Mouse (Mus musculus) layer of hippocampus, adult 9-10 months (tissue): ENCODE measurements around the gene Npas1.

Experiments
- DNase-seq: peaks from one replicate; pipeline ENCODE4 v3.0.0; 2022; ENCODE audit warnings: low spot score

Gene Npas1

GRCm38 (mm10) chr7:16468115-16468514, 9.4 kb downstream of the Npas1 start:
- no peak for DNase-seq

GRCm38 (mm10) chr7:16466565-16466964, 11.0 kb downstream of the Npas1 start:
- DNase-seq: no peak

- no peak for DNase-seq
Observed at GRCm38 (mm10) chr7:16465568-16465967, 12.0 kb downstream of the Npas1 start.

DNA sequence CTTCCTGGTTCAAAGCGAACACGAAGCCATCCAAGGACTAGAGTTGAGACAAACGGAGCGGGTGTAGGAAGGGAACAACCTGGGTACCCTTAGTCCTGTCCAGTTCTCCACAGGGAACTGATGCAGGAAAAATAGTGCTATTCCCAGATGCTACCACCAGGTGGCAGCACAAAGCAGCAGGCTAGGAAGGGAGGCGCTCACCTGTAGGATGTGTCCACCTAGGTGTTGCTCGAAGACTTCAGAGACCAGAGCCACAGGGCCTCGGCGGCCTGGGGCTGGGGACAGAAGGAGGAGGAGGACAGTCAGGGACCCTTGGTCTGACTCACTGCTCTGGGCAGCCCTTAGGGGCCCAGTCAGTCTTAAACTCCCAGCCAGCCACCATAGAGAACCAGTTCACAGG, 12.4 kb downstream of the Npas1 start:
- peak; percentile 33 for DNase-seq

- DNase-seq: peak; percentile 29
Observed at GRCm38 (mm10) chr7:16463214-16463613, 14.3 kb downstream of the Npas1 start.

GRCm38 (mm10) chr7:16461705-16462104, 15.8 kb downstream of the Npas1 start:
- no peak for DNase-seq

DNA sequence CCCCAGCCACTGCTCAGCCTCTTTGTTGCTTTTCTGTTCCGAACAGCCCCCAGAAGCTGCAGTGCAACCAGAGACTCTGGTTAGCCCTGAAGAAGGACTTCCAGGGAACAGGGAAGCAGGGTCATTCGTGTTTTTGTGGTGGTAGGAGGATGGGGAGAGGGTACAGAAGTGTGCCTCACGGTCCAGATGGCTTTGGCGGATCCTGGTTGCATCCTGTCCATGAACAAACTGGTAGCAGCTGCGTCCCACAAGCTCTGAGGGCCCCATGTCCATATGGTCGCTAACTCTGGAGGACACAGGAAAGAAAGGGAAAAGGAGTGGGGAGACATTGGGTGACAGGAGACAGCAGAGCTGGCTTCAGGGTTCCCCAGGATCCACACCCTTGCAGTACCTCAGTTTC, 16.4 kb downstream of the Npas1 start:
- no peak for DNase-seq

GRCm38 (mm10) chr7:16460566-16460965, 17.0 kb downstream of the Npas1 start:
- no peak for DNase-seq

DNA sequence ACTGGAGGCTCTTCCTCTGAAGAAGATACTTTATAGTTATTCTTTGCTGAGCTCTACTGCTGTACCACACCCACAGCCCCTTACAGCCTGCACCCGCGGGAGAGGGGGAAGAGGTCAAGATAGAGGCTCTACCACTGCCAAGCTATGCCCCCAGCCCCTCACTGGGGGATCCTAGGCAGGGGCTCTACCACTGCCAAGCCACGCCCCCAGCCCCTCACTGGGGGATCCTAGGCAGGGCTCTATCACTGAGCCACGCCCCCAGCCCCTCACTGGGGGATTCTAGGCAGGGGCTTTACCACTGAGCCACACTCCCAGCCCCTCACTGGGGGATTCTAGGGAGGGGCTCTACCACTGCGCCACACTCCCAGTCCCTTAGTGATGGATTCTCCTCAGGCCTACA, 21.2 kb downstream of the Npas1 start:
- no peak for DNase-seq

DNA sequence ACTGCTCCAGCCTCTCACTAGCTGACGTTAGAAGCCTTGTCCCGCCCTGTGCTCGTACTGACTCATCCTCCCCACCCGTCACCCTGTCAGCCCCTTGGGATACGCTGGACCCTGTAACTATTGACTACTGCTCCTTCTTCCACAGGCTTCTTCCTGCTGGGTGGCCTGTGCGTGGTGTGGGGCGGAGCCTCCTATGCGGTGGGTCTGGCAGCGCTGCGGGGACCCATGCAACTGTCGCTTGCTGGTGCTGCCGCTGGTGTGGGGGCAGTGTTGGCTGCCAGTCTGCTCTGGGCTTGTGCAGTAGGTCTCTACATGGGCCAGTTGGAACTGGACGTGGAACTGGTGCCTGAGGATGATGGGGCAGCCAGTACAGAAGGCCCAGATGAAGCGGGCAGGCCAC, 22.5 kb downstream of the Npas1 start:
- DNase-seq: no peak

DNA sequence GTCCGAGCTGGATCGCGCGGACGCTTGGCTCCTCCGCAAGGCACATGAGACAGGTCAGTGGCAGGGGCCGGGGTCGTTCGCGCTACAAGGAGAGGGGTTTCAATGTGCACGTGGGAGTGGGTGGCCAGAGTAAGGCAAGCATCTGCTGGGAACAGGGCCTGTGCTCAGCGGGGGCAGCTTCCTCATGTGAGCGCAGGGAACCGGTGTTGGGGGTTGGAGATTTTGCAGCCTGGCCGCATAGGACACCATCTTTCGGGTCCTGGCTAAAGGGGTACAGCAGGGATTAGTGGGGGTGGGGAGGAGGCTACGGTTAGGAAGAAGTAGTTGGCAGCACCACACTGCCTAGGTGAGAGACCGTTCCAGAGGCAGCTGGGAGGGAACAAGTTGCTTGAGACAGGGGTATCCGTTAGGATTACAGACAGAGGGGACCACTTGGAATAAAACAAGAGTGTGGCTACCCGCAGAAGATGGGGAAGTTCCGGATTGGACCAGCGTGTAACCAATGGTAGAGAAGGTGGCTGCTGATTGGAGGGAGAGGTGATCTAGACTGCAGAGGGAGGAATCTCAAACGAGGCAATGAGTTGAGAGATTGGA, 24.3 kb downstream of the Npas1 start:
- peak; percentile 37 for DNase-seq

DNA sequence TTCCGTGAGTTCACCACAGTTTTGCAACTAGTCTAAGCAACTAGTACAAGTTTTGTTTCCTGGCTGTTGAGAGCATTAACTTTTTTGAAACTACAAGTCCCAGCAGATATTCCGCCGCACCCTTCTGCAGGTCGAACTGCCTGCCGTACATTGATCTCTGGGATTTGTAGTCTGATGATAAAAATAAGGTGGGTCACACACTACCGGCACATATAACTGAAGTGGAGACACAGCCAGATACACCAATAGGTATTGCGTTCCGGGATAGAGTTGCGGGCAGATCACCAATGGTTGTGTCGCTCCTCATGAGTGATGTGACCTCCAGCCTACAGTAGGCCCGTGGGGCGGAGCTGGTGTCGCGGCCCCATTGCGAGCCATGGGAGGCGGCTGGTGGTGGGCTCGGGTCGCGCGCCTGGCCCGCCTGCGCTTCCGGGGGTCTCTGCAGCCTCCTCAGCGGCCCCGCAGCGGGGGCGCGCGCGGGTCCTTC, 24.9 kb downstream of the Npas1 start, which contains the start of gene Tmem160:
TSS of gene Tmem160 (plus strand) at position 193 of the 487 bp plus-strand sequence.
- DNase-seq: peak; percentile 94

GRCm38 (mm10) chr7:16451656-16452055, 25.9 kb downstream of the Npas1 start:
- DNase-seq: no peak

DNA sequence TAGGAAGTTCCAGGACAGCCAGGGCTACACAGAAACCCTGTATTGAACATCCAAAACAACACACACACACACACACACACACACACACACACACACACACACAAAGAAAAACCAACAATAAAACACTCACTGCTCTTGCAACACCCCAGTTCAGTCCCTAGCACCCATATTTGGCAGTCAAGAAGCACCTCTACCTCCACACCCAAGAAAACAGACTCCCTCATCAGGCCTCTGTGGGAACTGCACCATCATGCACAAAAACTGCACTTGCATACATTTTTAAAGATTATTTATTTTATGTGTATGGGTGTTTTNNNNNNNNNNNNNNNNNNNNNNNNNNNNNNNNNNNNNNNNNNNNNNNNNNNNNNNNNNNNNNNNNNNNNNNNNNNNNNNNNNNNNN, 36.3 kb downstream of the Npas1 start:
- DNase-seq: no peak

DNA sequence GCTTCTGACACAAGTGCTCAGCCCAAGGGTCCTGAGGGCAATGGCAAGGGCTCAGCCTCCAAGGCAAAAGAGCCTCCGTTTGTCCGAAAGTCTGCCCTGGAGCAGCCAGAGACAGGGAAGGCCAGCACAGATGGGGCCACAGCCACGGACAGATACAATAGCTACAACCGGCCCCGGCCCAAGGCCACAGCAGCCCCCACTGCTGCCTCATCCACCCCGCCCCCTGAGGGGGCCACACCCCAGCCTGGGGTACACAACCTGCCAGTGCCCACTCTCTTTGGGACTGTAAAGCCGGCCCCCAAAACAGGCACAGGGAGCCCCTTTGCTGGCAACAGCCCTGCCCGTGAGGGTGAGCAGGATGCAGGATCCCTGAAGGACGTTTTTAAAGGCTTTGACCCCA, 42.4 kb downstream of the Npas1 start:
- no peak for DNase-seq

DNA sequence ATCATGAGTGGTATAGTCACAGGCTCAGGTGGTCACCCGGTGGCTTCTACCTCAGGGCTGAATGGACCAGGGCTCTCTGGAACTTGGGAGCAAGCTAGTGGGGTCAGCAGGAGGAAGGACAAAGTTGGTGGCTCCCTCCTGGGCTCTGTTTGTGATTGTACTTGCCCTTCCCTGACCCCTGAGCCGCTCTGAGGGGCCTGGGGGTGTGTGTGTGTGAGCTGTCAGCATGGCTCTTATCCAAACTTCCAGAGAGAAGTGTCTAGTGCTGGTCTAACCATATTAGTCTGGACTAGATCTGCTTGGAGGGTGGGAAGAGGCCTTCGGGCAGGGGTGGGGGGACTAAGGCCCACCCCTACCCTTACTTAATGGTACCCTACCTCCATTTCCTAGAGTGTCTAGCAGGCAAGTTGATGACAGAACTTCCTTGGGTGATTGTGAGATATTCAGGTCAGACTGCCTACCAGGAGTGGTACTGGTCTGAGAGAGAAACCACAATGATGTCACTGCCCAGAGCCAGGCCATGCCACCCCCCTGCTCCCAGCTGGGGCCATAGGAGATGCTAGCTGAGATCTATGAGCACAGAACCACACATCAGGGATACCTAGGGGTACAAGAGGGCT, 44.1 kb downstream of the Npas1 start:
- no peak for DNase-seq

GRCm38 (mm10) chr7:16426129-16426729, 51.3 kb downstream of the Npas1 start:
- DNase-seq: no peak

DNA sequence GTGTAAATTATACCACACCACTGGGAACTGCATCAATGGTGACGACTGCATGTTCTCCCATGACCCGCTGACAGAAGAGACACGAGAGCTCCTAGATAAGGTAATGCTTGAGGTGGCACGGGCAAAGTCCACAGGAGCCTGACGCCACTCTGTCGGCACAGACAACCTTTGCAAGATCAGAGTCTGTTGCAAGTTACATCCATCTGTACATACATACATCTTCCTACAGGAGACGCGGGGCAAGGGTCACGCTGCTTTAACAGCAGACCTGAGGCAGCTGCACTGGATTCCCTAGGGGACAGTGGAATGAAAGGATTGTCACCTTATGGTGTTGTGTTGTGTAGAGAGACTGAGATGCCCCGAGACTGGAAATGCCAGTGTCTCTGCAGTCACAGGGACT, 51.8 kb downstream of the Npas1 start:
- DNase-seq: no peak

- no peak for DNase-seq
Observed at GRCm38 (mm10) chr7:16423731-16424130, 53.8 kb downstream of the Npas1 start.

- DNase-seq: no peak
Observed at GRCm38 (mm10) chr7:16422222-16422856, 55.2 kb downstream of the Npas1 start.

DNA sequence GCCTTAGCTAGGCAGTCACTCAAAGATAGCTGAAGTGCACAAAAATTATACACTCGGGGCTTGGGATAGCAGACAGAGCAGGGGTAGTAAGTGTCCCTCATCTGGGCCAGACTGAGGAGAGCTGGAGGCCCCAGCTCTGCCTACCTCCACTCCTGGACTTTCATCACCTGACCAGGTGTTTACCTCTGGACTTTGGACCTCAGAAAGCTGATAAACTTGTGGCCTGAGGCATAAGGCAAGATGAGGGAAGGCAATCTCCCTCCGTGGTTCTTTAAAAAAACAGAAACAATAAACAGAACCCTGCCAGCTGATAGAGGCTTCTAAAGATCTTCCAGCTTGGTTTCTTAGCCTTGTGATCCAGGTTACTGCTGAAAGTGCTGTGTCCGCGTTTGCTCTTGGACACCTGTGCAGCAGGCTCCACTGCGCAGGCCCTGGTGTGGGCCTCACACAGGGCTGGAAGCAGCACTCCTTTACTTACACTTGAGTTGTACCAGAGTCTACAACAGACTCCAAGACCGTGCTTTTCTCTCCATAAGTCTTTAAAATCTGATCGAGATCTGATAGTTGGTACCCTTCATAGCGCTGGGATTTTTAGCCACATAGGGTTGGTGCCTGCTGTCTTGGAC, 56.9 kb downstream of the Npas1 start:
- no peak for DNase-seq

- DNase-seq: no peak
Observed at GRCm38 (mm10) chr7:16418713-16419112, 58.8 kb downstream of the Npas1 start.
